Comparison of ENCODE assay signal across 9 mouse cellular contexts in the genomic region with DNA sequence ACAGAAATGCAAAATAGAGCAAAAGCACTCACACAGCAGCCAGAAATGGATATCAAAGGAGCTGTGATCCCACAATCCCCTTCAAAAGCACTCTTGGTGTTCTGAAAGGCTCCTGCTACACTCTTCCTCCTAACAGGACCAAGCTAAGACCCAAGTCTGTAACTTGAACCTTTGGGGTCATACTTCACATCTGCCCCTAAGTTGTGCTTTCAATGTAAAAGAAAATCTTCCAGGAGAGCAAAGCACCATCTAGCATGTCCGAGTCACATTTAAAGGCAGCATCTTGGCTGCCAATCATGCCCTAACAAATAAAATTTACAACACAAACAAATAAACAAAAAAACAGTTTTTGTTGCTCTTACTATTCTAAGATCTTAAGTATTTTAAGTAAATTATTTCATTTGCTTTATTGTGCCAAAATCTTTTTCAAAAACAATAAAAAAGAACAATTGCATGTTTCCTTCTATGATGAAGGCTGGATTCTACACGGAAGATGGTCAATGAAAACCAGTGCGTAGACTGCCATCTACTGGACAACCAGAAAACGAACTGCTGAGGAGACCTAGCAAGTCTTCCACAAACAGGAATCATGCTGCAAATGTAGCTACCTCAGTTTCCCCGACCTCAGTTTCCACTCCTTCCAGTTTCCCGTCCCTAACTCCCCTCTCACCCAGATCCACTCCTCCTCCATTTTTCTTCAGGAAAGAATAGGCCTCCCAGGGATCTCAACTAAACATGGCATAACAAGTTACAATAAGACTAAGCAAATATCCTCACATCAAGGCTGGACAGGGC. TPM values are rescaled to one million over a fixed set of nuclear protein-coding genes. Genes with fewer than 3 reads are reported as not detected.
DNase-seq lines count a peak whose midpoint lies in the region; ATAC-seq and TF ChIP-seq lines count a peak whose summit lies in the region.
"Had no signal": no experiment of that assay in that cellular context is flagged by ENCODE, and none has a peak within 500 bp of the region (broad histone marks: within the 10 kb centered on the region; RNA-seq: fewer than 3 reads in every experiment).

No protein-coding gene starts in this region.

- no peak overlapping the region for H3K27ac ChIP-seq in heart, postnatal 0 days (ENCODE audit: low read depth)
- H3K27ac ChIP-seq in heart, embryonic 11.5 days (ENCODE audit: low read depth, low read length): no peak overlapping the region
- no peak overlapping the region for H3K27ac ChIP-seq in forebrain, embryonic 12.5 days
- H3K27ac ChIP-seq in kidney, postnatal 0 days: no peak overlapping the region
- H3K27ac ChIP-seq: embryonic facial prominence, embryonic 12.5 days had no signal

- H3K4me1 ChIP-seq in heart, postnatal 0 days (ENCODE audit: control insufficient read depth, insufficient read depth): no peaks in the 10 kb centered on the region
- no peaks in the 10 kb centered on the region for H3K4me1 ChIP-seq in heart, embryonic 11.5 days (ENCODE audit: control insufficient read depth, insufficient read depth, low read length)
- H3K4me1 ChIP-seq in forebrain, embryonic 12.5 days: no peaks in the 10 kb centered on the region
- H3K4me1 ChIP-seq in kidney, postnatal 0 days (replicated peaks; ENCODE audit: insufficient read depth, low read length): no peaks in the 10 kb centered on the region
- H3K4me1 ChIP-seq: embryonic facial prominence, embryonic 12.5 days had no signal

- TF ChIP-seq POLR2A in brain, embryonic 14.5 days (IDR thresholded peaks at IDR 0.05; ENCODE audit: borderline replicate concordance, extremely low read depth, insufficient read depth, insufficient read length, poor library complexity, severe bottlenecking): no peak

- no peaks in the 10 kb centered on the region for H3K36me3 ChIP-seq in heart, postnatal 0 days (replicated peaks; ENCODE audit: control insufficient read depth, insufficient read depth, low read length)
- H3K36me3 ChIP-seq in heart, embryonic 11.5 days (ENCODE audit: control insufficient read depth, insufficient read depth, low read length): no peaks in the 10 kb centered on the region
- no peaks in the 10 kb centered on the region for H3K36me3 ChIP-seq in forebrain, embryonic 12.5 days (replicated peaks)
- H3K36me3 ChIP-seq in kidney, postnatal 0 days (ENCODE audit: insufficient read depth, low read length): no peaks in the 10 kb centered on the region
- H3K36me3 ChIP-seq in splenic B cell, adult 2 months (ENCODE audit: control insufficient read depth, insufficient read depth, low read length, poor library complexity, severe bottlenecking): no peaks in the 10 kb centered on the region
- H3K36me3 ChIP-seq: embryonic facial prominence, embryonic 12.5 days had no signal

- DNase-seq in heart, postnatal 0 days (ENCODE audit: low spot score): peak; percentile 59
- DNase-seq in CD4-positive, CD25-positive, alpha-beta regulatory T cell, adult 2 months (ENCODE audit: low read depth, low spot score): peak; percentile 65
- DNase-seq in brain, embryonic 14.5 days (ENCODE audit: low read depth): peak; percentile 85
- DNase-seq in kidney, postnatal 0 days (ENCODE audit: low spot score): peak; percentile 78
- DNase-seq in lung, postnatal 36 days: peak; percentile 52
- DNase-seq in splenic B cell, adult 2 months (ENCODE audit: low read depth, low spot score): peak; percentile 63

- no peak overlapping the region for H3K9ac ChIP-seq in heart, postnatal 0 days (replicated peaks; ENCODE audit: low read depth, low read length)
- H3K9ac ChIP-seq in heart, embryonic 11.5 days (ENCODE audit: low read depth, low read length): no peak overlapping the region
- H3K9ac ChIP-seq in forebrain, embryonic 12.5 days: no peak overlapping the region
- H3K9ac ChIP-seq in kidney, postnatal 0 days (ENCODE audit: low read depth, low read length): no peak overlapping the region
- H3K9ac ChIP-seq: embryonic facial prominence, embryonic 12.5 days had no signal

- H3K9me3 ChIP-seq in heart, postnatal 0 days (replicated peaks; ENCODE audit: control insufficient read depth, low read length): no peaks in the 10 kb centered on the region
- H3K9me3 ChIP-seq in heart, embryonic 11.5 days (replicated peaks; ENCODE audit: control insufficient read depth, low read length): no peaks in the 10 kb centered on the region
- no peaks in the 10 kb centered on the region for H3K9me3 ChIP-seq in forebrain, embryonic 12.5 days
- no peaks in the 10 kb centered on the region for H3K9me3 ChIP-seq in kidney, postnatal 0 days (replicated peaks; ENCODE audit: low read length)
- H3K9me3 ChIP-seq: embryonic facial prominence, embryonic 12.5 days had no signal

- H3K4me3 ChIP-seq in heart, postnatal 0 days (ENCODE audit: low read depth, low read length): no peak overlapping the region
- H3K4me3 ChIP-seq in heart, embryonic 11.5 days (ENCODE audit: low read depth, low read length): no peak overlapping the region
- H3K4me3 ChIP-seq in forebrain, embryonic 12.5 days (replicated peaks): no peak overlapping the region
- H3K4me3 ChIP-seq in kidney, postnatal 0 days (replicated peaks; ENCODE audit: low read depth, low read length): no peak overlapping the region
- H3K4me3 ChIP-seq: embryonic facial prominence, embryonic 12.5 days had no signal

- TF ChIP-seq CTCF in heart, postnatal 0 days (IDR thresholded peaks at IDR 0.05; ENCODE audit: low read depth): peak; percentile 84
- peak; percentile 81; the same call in 1 of the 2 replicates for TF ChIP-seq CTCF in brain, embryonic 14.5 days (IDR thresholded peaks at IDR 0.05; ENCODE audit: borderline replicate concordance, extremely low read depth, insufficient read depth, insufficient read length)
- TF ChIP-seq CTCF in kidney, postnatal 0 days (IDR thresholded peaks at IDR 0.05; ENCODE audit: low read depth): peak; percentile 90

- TF ChIP-seq EP300 in heart, postnatal 0 days (IDR thresholded peaks at IDR 0.05; ENCODE audit: low read depth): no peak

- H3K27me3 ChIP-seq in heart, postnatal 0 days (ENCODE audit: control insufficient read depth, insufficient read depth, low read length): no peaks in the 10 kb centered on the region
- H3K27me3 ChIP-seq in heart, embryonic 11.5 days (ENCODE audit: control insufficient read depth, insufficient read depth, low read length): no peaks in the 10 kb centered on the region
- H3K27me3 ChIP-seq in forebrain, embryonic 12.5 days: no peaks in the 10 kb centered on the region
- H3K27me3 ChIP-seq in kidney, postnatal 0 days (ENCODE audit: insufficient read depth, low read length): no peaks in the 10 kb centered on the region
- no peaks in the 10 kb centered on the region for H3K27me3 ChIP-seq in splenic B cell, adult 2 months (ENCODE audit: control insufficient read depth, insufficient read depth, low read length, poor library complexity, severe bottlenecking)
- H3K27me3 ChIP-seq: embryonic facial prominence, embryonic 12.5 days had no signal

- ATAC-seq in heart, postnatal 0 days (ENCODE audit: insufficient read depth, low read depth): no peak
- no peak for ATAC-seq in heart, embryonic 11.5 days (replicated peaks; ENCODE audit: insufficient number of reproducible peaks, low FRiP score, low TSS enrichment)
- ATAC-seq in forebrain, embryonic 12.5 days (ENCODE audit: low FRiP score): peak; percentile 63; the same call in 1 of the 2 replicates
- ATAC-seq in kidney, postnatal 0 days (replicated peaks; ENCODE audit: low FRiP score, low read depth): no peak

- no peak overlapping the region for H3K4me2 ChIP-seq in heart, postnatal 0 days (ENCODE audit: low read depth, low read length)
- H3K4me2 ChIP-seq in heart, embryonic 11.5 days: no peak overlapping the region
- H3K4me2 ChIP-seq in forebrain, embryonic 12.5 days: no peak overlapping the region
- H3K4me2 ChIP-seq in kidney, postnatal 0 days (ENCODE audit: low read length): no peak overlapping the region
- H3K4me2 ChIP-seq: embryonic facial prominence, embryonic 12.5 days had no signal

- 12% methylated on average over 6 of the region's 6 CpGs for WGBS in heart, postnatal 0 days
- 18% methylated on average over 6 of the region's 6 CpGs for WGBS in heart, embryonic 11.5 days (ENCODE audit: insufficient replicate concordance)
- whole genome bisulfite sequencing in forebrain, embryonic 12.5 days: 14% methylated on average over 6 of the region's 6 CpGs
- WGBS in kidney, postnatal 0 days: 13% methylated on average over 6 of the region's 6 CpGs

RNA-seq across cellular contexts. Expression of gene Cav1, which starts 53.0 kb away (rescaled TPM):
- 461 and 590 TPM in 2 replicates for total RNA-seq in heart, postnatal 0 days (2014; rRNA removed; ENCODE audit: low replicate concordance)
- polyA plus RNA-seq in heart, postnatal 0 days (2015; fragmentation: Nextera tagmentation; extraction: Ambion mirVana): 335 and 338 TPM in 2 replicates
- 69.2 and 81.5 TPM in 2 replicates for polyA plus RNA-seq in heart, embryonic 11.5 days (2014; fragmentation: Nextera tagmentation; extraction: Ambion mirVana)
- 17.6 and 25.1 TPM in 2 replicates for polyA plus RNA-seq in brain, embryonic 14.5 days (2012; rRNA removed)
- polyA plus RNA-seq in forebrain, embryonic 12.5 days (2016; fragmentation: Nextera tagmentation; extraction: Ambion mirVana): 10.6 and 13.5 TPM in 2 replicates
- polyA plus RNA-seq in kidney, postnatal 0 days (2015; fragmentation: Nextera tagmentation; extraction: Ambion mirVana): 69.4 and 75.5 TPM in 2 replicates
